Mouse (Mus musculus) cerebral cortex, adult 2 months (tissue): ENCODE data around the gene Simc1.

Experiments used
- WGBS: fragments of 180-500 bp; shearing (Covaris S2); methylation state at CpG from one replicate; pipeline ENCODE4 v1.1.7; 2018; 5-methylcytosine and 5-hydroxymethylcytosine counted together

The Simc1 gene

GRCm38 (mm10) chr13:54503604-54504521 is at the start of gene Simc1:
Simc1 (plus strand) TSS chr13:54503779.
- under 1% methylated on average over 105 of the region's 105 CpGs for WGBS

DNA sequence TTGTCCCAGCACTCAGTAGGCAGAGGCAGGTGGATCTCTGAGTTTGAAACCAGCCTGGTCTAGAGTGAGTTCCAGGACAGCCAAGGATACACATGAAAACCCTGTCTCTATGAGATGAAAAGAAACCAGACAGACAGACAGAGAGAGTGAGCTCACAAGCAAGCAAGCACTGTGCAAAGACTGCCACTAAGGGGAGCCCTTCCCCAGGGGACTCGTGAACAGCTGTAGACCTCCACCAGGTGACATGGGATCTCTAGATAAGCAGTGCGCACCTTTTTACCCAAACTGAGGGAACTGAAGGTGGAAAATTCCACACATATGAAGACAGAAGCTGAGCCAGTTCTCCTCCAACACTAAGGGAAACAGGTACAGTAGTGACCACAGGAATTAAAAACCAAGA is 46.5 kb upstream of the Simc1 start:
- 67% methylated on average over 2 of the region's 2 CpGs for WGBS

DNA sequence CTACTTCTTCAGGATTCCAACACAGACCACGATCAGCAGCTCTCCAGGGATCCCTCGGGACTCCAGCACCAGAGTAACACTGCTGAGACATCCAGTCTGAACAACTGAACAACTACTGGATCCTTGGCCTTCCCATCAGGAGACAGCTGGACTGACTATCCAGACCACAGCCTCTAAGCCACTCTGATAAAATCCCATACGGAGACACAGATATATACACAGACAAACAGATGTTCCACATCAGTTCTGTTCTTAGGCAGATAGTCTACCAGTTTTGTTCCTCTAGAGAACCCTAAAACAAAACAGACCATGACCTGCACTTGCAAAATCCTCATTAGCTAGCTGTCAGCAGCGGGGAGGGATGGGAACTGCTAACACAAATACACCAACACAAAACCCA is 44.3 kb upstream of the Simc1 start:
- 89% methylated on average over 4 of the region's 4 CpGs for WGBS

DNA sequence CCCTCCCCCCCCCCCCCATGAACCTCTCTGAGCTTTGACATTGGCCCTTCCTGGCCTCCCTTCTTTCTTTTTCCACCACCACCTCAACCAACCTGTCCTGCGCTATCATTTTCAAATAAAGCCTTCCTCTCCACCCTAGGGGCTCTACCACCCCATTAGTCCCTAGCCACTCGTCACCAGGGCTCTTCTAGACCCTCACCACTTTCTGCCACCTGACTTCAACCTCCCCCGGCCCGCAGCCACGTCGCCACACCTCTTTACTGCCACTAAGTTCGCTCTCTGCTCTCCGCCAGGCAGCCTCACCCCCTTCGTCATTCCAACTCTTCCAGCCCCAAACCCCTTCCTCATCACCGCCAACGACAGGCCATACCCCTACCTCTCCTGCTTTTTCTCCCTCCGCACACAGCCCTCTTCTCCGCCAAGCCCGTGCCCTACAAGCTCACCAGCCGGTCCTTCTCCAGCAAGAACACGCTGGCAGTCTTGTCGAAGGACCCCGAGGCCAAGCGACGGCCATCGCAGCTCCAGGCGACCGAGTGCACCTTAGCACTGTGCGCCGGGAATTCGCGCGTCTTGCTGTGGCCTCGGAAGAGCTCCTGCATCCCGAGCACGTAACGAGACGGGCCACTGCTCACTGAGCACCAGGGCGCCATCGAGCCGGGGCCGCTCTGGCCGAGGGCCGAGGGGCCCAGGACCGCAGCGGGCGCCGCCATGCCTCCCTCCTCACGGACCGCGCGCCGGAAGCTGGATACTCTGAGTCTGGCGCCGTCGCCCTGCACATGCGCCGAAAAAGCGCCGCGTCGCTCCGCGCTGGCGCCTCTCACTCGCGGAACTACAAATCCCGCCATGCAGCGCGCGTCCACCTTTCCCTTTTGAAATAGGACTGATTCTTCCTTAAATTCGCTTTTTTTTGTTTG is 35.2 kb upstream of the Simc1 start, which contains the start of gene Thoc3:
TSS of gene Thoc3 (minus strand) at position 752 of the 914 bp plus-strand sequence.
- WGBS, result under 1% methylated on average over 67 of the region's 67 CpGs

DNA sequence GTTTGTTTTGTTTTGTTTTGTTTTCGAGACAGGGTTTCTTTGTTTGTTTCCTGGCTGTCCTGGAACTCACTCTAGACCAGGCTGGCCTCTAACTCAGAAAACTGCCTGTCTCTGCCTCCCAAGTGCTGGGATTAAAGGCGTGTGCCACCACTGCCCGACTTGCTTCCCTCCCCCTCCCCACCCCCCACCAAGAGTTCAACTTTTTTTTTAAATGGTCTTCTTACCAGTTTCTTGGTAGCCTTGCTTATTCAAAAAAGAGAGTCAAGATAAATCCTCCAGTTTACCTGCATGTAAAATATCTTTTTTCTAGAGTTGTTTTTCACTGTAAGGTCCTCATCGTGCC is 34.6 kb upstream of the Simc1 start:
- WGBS, result 16% methylated on average over 4 of the region's 4 CpGs

DNA sequence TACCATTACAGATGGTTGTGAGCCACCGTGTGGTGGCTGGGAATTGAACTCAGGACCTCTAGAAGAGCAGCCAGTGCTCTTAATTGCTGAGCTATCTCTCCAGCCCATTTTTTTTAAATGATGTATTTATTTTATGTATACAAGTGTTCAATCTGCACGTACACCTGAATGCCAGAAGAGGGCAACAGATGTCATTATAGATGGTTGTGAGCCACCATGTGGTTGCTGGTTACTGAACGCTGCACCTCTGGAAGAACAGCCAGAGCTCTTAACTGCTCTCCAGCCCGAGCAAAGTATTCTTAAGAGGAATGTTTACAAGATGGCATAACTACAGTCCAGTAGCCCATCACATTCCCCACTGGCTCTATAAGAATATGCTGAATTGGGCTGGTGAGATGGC is 31.6 kb upstream of the Simc1 start:
- WGBS, result 90% methylated on average over 4 of the region's 4 CpGs

- WGBS, result 73% methylated on average over 2 of the region's 2 CpGs
Observed at GRCm38 (mm10) chr13:54474996-54475395, 28.6 kb upstream of the Simc1 start.

DNA sequence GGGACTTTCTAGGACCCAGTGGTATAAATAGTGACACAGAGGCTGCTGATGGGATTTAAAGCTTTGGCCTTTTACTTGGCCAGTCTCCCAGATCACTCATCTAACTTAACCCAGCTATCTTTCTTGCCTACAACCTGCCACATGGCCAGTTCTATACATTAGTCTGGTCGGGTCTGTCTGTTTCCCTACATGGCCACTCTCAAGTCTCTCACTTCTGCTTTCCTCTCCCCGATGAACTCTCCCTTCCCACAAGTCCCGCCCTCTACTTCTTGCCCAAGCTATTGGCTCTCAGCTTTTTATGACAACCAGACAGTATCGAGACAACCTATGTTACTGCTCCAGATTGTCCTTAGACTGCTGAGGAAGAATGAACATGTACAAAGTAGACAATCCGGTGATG is 27.9 kb upstream of the Simc1 start:
- 80% methylated on average over 5 of the region's 5 CpGs for WGBS

- WGBS, result 44% methylated on average over 3 of the region's 3 CpGs
Observed at GRCm38 (mm10) chr13:54479286-54479685, 24.3 kb upstream of the Simc1 start.

- 80% methylated on average over 14 of the region's 14 CpGs for WGBS
Observed at GRCm38 (mm10) chr13:54481498-54481897, 22.1 kb upstream of the Simc1 start.

GRCm38 (mm10) chr13:54490411-54490810 is 13.2 kb upstream of the Simc1 start:
- WGBS, result 88% methylated on average over 5 of the region's 5 CpGs

DNA sequence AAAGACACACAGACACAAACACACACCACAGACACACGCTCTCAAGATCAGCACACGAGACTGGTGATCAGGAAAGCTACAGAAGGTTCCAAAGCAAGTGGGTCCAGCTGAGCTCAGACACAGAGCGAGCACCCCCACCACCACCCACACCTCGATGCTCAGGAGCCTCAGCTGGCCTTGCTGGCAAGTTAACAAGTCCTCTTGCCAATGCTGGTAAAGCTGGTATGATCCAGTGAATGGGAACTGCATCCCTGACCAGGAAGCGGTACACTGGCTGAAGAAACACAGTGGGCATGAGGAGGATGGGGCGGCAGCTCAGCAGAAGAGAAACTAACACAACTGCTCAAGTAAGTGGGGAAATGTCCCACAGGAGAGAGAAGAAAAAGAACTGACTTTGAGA is 12.2 kb upstream of the Simc1 start:
- 60% methylated on average over 6 of the region's 6 CpGs for WGBS

- 94% methylated on average over 7 of the region's 7 CpGs for WGBS
Observed at GRCm38 (mm10) chr13:54499551-54499950, 4.0 kb upstream of the Simc1 start.

DNA sequence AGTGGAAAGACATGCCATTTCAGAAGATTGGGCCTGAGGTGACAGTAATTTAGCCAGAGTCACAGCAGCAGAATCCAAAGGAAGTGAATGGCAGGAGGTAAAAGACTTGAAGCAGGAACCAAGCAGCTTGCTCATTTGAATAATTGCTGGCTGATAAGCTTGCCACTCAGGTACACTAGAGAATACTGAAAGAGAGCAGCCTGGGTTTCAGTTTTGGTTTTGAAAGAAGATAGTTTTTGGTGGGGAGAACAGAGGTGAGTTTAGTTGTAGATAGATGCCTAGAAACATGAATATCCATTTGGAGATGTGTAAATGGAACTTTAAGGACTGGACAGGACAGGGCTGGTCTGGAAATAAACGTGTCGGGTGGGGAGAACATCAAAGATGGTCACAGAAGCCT is 2.2 kb upstream of the Simc1 start:
- WGBS, result 91% methylated on average over 2 of the region's 2 CpGs

DNA sequence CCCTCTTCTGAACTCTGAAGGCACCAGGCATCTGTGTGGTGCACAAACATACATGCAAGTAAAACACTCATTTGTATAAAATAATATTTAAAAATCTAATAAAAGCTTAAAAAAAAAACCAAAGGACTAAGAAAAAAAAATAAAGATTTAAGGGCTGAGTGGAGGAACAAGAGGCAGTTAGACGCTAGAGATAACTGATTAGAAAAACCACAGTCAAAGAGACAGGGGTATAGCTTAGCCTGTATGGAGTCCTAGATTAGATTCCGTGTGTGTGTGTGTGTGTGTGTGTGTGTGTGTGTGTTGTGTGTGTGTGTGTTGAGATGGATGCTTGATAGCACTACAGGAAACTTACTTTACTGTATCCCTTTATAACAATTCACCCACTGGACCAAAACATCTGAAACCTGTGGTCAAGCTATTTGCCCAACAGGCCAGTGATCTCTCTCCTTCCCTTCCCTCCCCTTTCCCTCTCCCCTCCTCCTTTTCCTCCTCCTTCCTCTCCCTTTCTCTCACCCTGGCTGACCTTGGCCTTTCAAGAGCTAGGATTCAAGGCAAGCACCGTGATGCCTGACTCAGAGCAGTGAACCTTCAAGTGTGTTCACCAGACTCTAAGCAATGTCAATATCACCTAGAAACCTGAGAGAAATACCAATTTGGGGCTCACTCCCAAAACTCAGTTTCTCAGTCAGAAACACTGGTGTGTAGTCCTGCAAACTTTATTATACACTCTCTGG is 1.5 kb upstream of the Simc1 start:
- WGBS, result 80% methylated on average over 3 of the region's 3 CpGs

- 4% methylated on average over 14 of the region's 14 CpGs for WGBS
Observed at GRCm38 (mm10) chr13:54503278-54503603, 338 bp upstream of the Simc1 start.

GRCm38 (mm10) chr13:54504611-54505260 is 1.2 kb downstream of the Simc1 start:
- 56% methylated on average over 7 of the region's 7 CpGs for WGBS

DNA sequence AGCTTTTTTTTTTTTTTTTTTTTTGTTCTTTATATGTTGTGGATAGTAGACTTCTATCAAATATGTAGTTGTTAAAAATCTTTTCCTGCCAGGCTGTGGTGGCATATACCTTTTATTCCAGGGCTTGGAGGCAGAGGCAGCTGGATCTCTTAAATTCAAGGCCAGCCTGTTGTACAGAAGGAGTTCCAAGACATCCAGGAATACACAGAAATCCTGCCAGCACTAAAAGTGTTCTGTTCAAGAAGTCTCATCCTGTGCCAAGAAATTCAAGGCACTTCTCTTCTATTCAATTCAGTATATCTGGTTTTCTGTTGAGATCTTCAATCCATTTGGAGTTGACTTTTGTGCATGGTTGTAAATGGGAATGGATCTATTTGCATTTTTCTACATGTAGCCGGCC is 2.3 kb downstream of the Simc1 start:
- WGBS, result 54% methylated on average over 1 of the region's 1 CpGs

DNA sequence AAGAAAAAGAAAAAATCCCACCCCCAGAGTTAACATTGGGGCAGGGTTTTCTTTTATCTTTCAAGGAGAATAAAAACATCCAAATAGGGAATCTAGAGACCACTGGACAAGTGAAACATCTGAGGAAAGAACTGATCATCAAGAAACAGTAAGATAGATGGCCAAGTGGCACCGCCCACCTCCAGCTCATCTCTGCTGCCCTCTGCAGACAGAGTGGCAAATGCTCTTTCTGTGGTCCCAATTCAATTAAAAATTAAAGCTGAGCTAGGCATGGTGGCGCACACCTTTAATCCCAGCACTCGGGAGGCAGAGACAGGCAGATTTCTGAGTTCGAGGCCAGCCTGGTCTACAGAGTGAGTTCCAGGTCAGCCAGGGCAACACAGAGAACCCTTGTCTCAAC is 16.6 kb downstream of the Simc1 start:
- WGBS, result 96% methylated on average over 4 of the region's 4 CpGs

DNA sequence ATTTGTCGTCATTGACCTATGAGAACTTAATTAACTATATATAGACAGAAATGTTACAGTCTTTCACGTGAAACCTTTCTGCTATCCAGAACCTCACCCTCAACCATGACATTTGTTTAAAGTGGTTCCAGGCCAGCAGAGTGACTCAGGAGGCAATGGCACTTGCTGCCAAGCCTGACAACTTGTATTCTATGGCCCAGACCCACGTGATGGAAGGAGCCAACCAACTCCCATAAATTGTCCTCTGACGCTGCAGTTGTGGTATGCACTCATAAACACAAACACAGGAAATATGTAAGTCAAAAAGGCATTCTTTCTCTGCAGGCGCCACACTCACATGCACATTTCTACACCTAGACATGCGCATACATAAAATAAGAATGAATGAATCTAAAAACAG is 23.6 kb downstream of the Simc1 start:
- WGBS, result 80% methylated on average over 6 of the region's 6 CpGs

DNA sequence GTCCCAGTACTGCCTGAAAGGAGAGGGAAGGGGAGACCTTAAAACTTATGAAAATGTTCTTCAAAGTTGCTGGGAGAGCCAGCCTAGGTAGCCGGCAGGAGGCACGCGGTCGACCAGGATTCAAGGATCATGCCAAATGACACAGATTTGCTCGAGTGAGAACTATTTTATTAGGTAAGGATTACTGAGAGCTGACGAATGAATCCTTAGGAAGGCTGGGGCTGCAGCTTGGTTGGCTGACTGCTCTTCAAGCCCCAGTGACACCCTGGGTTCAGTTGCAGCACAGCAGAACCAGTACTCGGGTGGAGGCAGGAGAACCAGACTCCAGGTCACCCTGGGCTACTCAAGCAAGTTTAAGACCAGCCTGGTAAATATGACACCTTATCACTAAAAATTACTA is 44.5 kb downstream of the Simc1 start:
- WGBS, result 81% methylated on average over 7 of the region's 7 CpGs

- WGBS, result 90% methylated on average over 9 of the region's 9 CpGs
Observed at GRCm38 (mm10) chr13:54556176-54556575, 52.6 kb downstream of the Simc1 start.
